Mouse (Mus musculus) ES-Bruce4 (cell line): Measurements from ENCODE around the gene Prss33.

Experiments used
- CTCF ChIP-seq: IDR thresholded peaks from one replicate; pipeline ENCODE4 v1.8.1; 2011; ENCODE audit warnings: low read depth, low read length
- EP300 ChIP-seq: IDR thresholded peaks from 2 replicates; pipeline ENCODE4 v1.6.1; 2011; ENCODE audit warnings: low read depth, low read length; ENCODE audit not compliant: insufficient read depth
- POLR2A ChIP-seq: IDR thresholded peaks from one replicate; pipeline ENCODE4 v1.8.1; 2011; ENCODE audit warnings: low read length; ENCODE audit not compliant: insufficient read depth

DNA sequence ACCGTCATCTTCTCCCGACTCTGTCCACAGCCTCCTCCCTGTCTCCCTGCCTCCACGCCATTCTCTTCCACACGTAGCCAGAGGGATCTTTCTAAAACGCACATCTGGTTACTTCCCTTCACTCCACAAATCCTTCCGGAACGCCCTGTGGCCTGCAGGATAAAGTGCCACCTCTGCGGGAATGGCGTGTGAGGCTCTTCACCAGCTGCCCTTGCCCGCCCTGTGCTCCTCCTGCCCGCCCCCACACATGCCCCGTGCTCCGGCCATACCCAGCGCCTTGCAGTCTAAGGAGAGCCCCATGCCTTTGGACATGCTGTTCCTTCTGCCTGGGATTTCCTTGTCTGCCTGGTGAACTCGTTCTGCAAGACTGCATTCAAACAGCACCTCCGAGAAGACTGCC is 12.8 kb downstream of the Prss33 start:
- no peak for TF ChIP-seq POLR2A
- no peak for TF ChIP-seq CTCF
- TF ChIP-seq EP300: no peak
